Mouse (Mus musculus) granulocyte monocyte progenitor cell, adult 5-6 weeks (primary cell): ENCODE measurements around the gene 4930518I15Rik. TPM values are rescaled to one million over a fixed set of nuclear protein-coding genes. Genes with fewer than 3 reads are reported as not detected.
"Not testable (repeated sequence)": the region's sequence is repeated elsewhere in the genome, so short reads cannot be mapped to it uniquely, and the experiment has no call there.

Source experiments
- ATAC-seq: replicated peaks from 2 replicates; pipeline ENCODE4 v1.8.0; 2016; ENCODE audit warnings: mild to moderate bottlenecking, moderate TSS enrichment, inconsistent platforms; ENCODE audit not compliant: poor library complexity, severe bottlenecking
- total RNA-seq, 2 experiments: library from RNA; stranded (forward) in 1 of 2; stranded (reverse) in 1 of 2; fragments of 200-712, 200-1000 nt in 1 of 2; fragments of >200 nt in 1 of 2; fragmentation: Nextera tagmentation in 1 of 2; gene quantifications; 2 replicates each; pipeline ENCODE4 v1.2.3; 2014 to 2017

Gene 4930518I15Rik
- total RNA-seq, 2 experiments from 2014 or later = 0.41 to 0.43 TPM

DNA sequence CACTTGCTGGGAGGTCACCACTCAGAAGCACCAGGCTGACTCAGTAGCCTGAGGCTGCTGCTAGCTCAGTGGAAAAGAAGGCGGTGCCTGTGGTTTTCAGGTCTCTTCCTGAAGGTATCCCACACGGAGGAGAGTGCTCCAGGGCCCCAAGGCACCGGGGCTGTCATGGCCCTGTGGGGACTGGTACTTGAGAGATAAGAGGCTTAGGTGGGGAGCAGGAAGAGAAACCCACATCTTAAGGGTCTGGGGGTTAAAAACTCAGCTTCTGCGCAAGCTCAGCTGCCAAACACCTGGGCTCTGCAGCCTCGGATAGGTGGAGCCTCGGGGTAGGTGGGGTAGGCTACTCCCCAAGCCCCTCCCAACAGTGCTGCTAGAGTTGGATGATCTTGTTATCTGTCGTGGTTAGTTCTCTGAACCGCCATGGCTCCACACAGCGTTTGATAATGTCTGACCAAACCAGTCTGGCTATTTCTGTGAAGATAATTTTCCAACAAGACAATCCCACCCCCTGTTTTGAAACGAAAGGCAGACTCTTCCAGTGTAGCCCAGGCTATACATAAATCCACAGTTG, 24.8 kb upstream of the 4930518I15Rik start:
- no peak for ATAC-seq

DNA sequence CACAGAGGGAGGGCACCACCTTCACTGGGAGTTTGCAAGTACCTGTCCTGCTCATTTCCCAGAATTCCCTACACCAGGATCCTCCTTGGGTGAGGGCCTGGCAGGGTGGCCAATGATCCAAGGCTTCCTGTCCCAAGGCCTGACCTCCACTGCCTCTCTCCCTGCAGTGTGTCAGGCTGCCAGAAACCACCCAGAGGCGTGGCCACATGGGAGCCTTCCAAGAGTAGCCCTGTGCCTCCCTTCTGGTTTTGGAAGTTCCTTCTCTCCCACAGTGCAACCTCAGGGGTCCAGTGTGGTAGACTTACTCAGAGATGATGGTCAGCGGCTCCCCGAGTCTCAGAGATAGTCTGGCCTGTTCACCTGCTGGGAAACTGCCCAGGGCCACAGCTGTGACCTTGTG, 21.8 kb upstream of the 4930518I15Rik start:
- no peak for ATAC-seq

DNA sequence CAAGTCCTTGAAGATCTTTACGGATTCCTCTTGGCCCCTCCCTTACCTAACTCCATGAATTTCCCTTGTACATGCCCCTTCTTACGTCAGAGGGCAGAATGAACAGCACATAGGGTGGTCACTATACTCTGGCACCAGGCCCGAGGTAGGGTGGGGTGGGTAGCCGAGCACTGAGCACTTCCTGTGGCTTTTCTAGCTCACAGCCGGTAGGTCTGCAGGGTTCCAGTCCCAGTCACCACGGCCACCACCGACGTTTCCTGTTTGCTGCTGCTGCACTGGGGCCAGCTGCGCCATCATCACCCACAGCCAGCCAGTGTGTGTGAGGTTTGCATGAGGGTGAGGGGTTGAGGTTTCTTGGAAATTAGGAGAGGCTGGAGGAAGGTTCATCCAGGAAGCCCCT, 20.0 kb upstream of the 4930518I15Rik start:
- peak; percentile 78 for ATAC-seq

DNA sequence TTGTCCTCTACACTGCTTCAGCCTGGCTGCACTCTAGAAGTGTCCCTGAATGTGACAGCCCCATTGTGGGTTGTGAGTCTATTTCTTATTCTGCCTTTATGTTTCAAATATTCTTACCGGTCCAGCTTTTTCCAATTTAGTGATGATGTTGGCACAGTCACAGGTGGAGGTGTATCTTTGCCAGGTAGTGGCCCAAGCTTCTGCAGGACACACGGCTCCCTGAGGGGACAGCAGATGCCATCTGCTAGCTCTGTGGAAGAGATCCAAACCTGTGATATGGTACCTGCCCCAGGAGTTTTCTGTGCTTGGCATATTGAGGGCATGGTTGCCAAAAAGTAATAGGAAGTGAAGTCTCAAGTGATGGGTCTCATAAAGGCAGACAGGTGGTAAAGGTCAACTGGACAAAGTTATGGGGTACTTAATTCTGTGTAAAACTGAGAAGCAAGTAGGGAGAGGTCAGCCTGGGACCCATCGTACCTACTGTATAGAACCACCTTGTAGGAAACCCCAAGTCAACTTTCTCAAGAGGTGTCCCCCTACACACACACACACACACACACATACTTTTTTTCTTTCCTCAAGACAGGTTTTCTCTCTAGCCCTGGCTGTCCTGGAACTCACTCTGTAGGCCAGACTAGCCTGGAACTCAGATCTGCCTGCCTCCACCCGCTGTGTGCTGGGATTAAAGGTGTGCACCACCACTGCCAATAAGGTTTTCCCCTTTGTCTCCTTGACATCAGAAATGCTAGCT, 17.2 kb upstream of the 4930518I15Rik start:
- no peak for ATAC-seq

DNA sequence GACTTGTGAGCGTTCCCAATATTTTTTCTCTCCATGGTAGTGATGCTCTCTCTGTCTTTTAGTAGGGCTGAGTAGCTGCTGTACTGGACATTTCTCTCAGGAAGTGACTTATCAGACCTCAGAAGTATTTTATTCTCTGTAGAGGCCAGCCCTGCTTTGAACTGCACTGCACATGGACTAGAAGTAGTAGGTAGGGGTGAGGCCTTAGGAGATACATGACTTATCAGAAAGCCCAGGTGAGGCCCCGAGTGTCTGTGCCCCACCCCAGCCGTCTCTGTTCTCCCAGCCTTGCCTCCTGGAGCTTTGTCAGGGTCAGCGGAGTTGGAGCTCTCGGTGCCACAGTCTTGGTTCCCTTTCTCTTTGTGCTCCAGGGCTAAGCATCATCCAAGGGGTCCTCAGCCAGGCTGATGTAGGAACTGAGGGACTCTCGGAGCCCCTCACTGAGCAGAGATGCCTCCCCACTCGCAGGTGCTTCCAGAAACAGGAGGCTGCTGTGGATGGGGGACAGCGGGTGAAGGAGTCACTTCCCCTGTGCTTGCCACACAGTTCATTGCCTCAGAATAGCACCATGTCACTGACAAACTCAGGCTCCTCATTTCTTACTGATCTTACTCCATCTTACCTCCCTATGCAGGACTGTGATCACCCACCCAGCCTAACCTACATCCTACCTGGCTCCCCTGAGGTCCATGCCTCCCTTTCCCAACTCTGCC, 16.5 kb upstream of the 4930518I15Rik start:
- peak; percentile 50 for ATAC-seq

DNA sequence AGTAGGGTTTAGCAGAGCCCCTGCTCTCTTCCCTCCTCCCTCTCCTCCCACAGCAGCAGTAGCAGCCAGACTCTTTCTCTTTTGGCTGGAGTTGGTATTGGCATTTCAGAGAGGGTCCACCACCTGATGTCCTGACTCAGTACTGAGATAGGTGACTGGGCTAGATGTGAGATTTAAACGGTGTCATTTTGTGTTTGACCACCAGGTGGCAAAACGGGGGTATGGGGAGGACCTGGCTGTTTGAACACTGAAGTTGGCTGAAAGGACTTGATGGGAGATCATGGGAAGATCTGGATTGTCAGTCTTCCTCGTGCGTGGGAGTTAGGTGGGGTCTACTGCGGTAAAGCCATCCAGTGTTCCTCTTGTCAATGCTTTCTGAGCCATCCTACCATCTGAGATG, 15.9 kb upstream of the 4930518I15Rik start:
- ATAC-seq = peak; percentile 21; the same call in 1 of the 2 replicates

DNA sequence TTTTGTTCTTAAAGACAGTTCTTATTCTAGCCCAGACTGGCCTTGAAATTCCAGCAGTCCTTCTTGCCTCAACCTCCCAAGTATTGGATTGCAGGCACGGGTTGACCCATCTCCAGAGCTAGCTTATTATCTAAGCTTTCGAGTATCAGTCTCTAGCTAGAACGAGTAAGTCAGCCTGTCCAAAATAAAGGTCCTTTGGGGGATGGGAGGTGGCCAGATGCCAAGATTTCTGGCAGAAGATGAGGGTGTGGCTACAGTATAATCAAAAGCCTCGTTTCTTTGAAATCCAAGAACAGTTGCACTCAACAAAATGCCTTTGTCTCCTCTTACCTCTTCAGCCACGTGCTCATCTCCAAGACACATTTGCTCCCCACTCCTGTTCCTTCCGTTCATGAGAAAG, 12.8 kb upstream of the 4930518I15Rik start:
- no peak for ATAC-seq

DNA sequence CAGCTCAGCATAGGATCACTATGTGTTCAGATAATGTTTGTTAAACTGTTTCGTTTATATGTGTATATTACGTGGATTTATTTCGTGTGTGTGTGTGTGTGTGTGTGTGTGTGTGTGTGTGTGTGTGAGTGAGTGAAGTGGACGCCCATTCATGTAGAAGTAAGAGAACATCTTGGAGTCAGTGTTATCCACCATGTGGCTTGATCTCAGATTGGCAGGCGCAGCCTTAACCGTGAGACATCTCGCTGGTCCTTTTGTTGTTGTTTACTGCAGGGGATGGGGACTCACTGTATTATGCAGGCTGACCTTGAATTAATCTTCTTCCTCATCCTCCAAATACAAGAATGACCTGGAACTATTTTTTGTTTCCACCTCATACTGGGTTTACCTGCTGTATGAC, 11.8 kb upstream of the 4930518I15Rik start:
- no peak for ATAC-seq

DNA sequence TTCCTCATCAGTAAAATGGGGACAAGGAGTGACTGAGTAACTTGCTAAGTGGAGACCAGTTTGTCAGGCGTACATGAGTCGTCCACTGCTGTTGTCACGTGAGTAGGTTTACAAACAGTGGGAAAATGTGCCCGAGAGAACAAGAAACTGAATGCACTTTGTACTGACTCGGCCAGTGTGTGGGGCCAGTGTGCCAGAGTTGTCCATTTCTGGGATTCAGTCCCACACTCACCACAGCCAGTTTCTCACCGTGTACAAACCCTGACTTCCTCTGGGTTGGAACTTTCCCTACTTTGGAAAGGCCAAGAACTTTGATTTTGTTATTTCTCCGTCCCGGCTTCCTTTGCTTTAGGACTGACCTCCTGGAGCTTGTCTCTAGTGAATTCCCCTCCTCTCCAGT, 11.2 kb upstream of the 4930518I15Rik start:
- ATAC-seq = no peak

DNA sequence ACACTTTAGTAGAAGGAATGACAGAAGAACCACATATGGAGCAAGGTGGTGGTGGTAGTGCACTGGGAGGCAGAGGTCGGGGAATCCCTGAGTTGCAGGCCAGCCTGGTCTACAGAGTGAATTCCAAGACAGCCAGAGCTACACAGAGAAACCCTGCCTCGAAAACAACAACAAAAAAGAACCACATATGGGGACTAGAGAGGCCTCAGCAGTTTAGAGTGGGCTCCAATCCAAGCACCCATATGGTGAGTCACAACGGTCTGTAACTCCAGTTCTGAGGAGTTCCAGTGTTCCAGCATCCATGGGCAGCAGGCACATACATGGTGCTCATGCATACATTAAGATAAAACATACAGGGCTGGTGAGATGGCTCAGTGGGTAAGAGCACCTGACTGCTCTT, 6.7 kb upstream of the 4930518I15Rik start:
- no peak for ATAC-seq

DNA sequence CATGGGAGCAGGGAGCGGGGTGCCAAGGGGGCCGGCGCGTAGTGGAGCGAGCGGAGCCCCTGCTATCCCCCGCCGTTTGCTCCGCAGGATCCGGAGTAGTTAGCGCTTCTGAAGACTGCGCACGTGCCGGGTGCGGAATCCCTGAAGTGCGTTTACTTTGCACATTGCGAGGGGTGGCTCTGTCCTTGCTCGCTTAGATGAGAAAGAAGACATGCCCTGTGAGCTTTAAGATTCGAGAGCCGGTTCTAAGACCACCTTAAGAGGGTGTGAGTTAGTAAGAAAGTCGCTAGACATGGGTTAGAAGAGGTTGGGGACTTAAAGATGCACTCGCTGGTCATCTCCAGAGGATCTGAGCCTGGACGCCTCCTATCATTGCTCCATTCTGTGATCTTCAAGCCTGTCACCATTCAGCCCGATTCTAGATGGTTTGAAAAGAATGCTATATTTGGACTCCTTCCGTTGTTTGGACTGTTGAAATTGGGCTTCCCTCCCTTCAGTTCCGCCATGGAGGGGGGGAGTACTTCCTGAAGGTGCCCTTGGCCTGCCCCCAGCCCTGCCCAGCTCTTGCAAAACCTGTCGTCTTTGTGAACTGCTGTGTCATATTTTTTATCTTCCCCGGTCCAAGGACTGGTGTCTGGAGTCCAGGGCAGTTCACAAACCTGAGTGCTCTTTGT, 5.9 kb upstream of the 4930518I15Rik start:
- ATAC-seq = peak; percentile 73

DNA sequence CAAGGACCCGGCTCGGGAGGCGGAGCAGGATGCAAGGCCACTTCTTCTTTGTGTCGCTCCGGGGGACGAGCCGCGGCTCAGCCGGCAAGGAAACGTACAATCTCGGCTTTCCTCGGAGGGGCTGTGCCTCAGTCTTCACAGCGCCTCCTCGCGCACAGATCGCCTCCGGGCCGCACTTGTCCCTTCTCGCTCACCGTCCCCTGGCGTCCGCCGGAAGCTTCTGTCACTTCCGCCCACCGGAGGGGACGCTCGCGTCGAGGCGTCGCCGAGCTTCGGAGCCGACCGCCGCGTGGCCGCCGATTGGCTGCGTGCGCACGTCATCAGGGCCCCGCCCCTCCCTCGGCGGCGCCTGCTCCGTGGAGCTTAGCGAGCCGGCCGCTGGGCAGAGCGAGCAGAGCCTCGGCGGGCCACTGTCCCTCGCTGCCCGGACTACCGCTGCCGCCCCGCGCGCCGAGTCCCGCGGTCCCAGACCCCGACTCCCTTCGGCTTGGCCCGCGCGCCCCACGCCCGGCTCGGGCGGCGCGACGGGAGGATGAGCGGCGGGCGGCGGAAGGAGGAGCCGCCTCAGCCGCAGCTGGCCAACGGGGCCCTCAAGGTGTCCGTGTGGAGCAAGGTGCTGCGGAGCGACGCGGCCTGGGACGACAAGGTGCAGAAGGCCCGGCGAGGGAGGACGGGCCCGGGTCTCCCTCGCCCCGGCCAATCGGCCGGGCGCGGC, 5.2 kb upstream of the 4930518I15Rik start, which contains the start of gene Rab5if:
TSS of gene Rab5if (plus strand) at position 357 of the 715 bp plus-strand sequence.
- peak; percentile 84 for ATAC-seq

DNA sequence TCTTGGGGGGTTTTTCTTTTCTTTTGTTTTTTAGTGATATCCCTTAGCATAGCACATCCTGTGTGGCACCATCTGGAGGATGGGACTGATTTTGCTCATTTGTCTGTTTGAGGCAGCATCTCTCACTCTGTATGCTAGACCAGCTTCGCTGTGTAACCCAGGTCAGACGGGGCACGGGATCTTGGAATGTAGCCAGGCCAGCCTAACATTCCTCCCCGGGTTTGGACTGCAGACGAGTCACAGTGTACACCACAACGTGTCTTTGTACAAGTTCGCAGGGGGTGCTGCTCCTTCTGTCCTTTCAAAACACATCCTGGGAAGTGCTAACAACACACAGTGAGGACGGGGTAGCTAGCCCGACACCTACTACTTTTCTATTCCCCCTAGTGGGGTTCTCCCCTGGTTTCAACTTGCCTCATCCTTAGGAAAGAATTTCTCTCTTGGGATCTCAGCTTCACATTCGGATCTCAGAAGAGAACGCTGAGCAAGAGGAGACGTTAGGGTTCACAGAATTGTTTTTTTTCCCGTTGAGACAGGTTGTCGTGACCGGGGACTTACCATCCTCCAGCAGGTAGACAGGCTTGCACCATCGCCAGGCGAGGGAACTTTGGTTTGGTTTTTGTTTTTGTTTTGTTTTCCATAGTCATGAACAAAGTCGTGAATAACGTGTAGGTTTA, 4.4 kb upstream of the 4930518I15Rik start:
- ATAC-seq = no peak

DNA sequence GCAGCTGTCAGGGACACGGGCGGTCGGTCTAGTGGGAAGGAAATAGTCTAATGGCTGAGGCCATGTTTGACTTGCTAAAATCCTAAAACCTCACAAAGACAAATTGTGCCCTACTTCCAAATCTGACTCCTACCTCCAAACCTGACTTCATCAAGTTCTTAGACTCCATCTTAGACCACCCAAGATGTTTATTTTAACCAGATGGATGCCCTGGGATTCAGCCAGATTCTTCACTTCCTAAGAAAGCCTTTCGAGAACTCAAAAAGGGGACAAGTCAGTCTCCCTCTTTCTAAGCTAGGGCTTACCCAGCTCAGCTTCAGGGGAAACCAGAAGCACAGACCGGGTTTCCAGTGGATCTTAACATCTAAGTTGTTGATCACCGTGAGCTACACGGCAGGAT, 925 bp upstream of the 4930518I15Rik start:
- ATAC-seq = no peak

DNA sequence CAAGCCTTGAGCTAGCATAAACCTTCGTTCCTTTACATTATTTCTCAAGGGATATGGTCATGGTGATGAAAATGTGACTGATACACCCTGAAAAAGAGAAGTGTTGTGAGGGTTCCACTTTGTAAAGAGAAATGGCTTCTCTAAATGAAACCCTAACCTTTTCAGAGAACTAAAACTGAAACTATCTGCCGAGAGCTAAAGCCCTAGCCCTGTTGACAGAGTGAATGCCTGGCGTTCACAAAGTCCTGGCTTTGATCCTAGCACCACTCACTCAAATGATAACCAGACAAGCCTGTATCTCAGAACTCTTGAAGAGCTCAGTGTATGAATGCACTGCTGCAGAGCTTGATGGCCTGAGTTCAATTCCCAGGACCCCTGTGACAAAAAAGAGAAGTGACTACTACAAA, 358 bp downstream of the 4930518I15Rik start:
- ATAC-seq = peak; percentile 77

DNA sequence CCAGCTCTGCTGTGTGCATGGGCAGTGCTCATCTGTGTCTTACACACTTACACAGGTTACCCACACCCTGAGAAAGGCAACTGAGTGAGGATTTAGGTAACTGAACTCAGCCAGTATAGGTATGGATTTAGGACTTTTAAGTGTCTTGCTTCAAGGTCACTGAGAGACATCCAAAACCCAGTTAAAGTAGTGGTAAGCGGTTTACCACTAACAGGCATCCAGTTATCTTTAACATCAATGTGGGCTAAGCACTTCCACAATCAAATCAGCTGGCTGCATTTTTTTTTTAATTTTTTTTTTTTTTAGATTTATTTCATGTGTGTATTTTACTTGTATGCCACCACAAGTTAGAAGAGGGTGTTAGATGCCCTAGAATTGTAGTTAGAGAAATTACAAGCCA, 1.4 kb downstream of the 4930518I15Rik start:
- ATAC-seq = no peak

DNA sequence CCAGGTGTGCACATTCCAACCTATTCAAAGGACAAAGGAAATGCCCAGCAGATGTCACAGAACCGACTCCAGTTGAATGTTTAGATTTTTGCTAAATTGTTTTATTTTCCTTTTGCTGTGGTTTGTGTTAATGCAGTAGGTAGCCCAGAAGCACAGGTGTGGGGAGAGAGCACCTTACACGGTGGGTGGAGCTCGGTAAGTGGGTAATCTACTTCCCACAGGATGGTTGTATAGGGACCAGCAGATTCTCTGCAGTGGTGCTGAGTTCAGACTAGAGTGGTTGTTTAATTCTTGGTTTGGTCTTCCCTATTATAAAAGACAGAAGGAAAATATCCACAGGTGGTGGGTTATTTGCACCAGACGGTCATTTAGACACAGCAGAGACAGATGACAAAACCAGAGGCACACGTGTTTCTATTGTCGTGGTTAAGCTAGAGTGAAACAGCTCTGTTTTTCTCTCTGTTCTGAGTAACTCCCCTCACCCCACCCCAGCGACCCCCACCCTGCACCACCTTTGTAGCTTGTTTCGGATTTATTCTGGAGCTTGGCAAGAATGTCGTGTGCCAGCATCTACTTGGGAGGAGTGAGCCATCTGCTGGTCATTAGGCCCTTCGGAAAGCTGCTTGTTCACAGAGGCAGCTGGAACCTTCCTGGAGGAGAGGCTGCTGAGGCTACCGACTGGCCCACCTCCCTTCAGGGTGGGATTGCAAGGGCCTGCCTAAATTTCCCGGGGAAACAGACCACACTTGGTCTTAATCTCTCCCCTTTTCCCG, 3.6 kb downstream of the 4930518I15Rik start:
- not testable (repeated sequence) for ATAC-seq

DNA sequence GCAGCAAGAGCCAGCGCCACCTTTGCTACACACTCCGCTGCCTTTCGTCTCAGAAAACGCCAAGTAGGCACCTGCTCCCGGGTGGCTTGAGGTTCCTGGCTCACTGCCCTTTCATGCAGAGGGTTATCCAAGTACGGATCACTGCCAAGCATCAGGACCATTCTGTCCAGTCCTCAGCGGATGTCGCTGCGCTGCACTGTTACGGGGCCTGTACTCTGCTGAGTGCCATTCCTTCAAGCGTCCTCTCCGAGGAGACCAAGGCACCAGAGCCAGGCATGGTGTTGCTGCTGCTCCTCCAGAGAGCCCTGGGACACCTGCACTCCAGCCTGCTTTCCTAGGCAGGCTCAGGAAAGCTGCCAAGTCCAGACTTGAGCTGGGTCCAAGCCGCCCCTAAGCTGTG, 4.2 kb downstream of the 4930518I15Rik start:
- not testable (repeated sequence) for ATAC-seq

DNA sequence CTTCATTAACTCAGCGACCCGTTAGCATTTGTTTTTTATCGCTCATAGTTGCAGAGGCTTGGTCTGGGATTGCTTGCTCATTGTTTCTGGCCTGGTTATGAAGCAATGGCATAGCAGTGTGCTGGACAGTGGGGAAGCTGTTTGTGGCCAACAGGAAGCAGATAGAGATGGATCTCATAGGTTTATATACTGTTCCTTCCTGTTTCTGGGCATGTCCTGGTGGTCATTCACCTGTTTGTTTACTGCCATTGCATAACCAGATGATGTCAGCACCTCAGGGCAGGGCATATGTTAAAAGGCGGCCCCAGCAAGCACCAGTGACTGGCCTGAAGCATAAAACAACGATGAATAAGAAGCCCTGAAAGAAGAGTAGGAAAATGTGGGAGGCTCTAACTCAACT, 7.2 kb downstream of the 4930518I15Rik start:
- ATAC-seq = peak; percentile 81
